Mouse (Mus musculus) layer of hippocampus, adult 18-20 months (tissue): ENCODE results near the gene Mid1. TPM values are rescaled to one million over a fixed set of nuclear protein-coding genes. Genes with fewer than 3 reads are reported as not detected.
A peak's percentile ranks its signal among the peaks of the same experiment; 100 is the strongest.
"Not testable (repeated sequence)": the region's sequence is repeated elsewhere in the genome, so short reads cannot be mapped to it uniquely, and the experiment has no call there.

ENCODE experiments used
- DNase-seq, 2 experiments: peaks; one replicate each; pipeline ENCODE4 v3.0.0; 2022; ENCODE audit warnings: low spot score in 2 of 2
- total RNA-seq, 2 experiments: library from RNA; stranded (reverse); gene quantifications; 2 replicates each; pipeline ENCODE4 v1.2.3; 2021

Gene Mid1
- total RNA-seq, 2 experiments from 2014 or later: 5.8 to 12.4 TPM

GRCm38 (mm10) chrX:169997456-169997853 lies 312.5 kb downstream of the Mid1 start:
- DNase-seq: peak in 1 of 2 experiments; percentile 64

GRCm38 (mm10) chrX:169997854-169998456 lies 313.0 kb downstream of the Mid1 start:
- peak; percentile 90 to 99 for DNase-seq

GRCm38 (mm10) chrX:169998559-169999219 lies 313.7 kb downstream of the Mid1 start:
- DNase-seq: not testable (repeated sequence)

GRCm38 (mm10) chrX:169999226-169999883 lies 314.4 kb downstream of the Mid1 start:
- DNase-seq: not testable (repeated sequence)

- not testable (repeated sequence) for DNase-seq
Measured at GRCm38 (mm10) chrX:169999912-170000641, 315.1 kb downstream of the Mid1 start.

- DNase-seq: not testable (repeated sequence)
Measured at GRCm38 (mm10) chrX:170000642-170001387, 315.8 kb downstream of the Mid1 start.

- not testable (repeated sequence) for DNase-seq
Measured at GRCm38 (mm10) chrX:170001388-170001695, 316.3 kb downstream of the Mid1 start.

GRCm38 (mm10) chrX:170002510-170003197 lies 317.7 kb downstream of the Mid1 start:
- not testable (repeated sequence) for DNase-seq

GRCm38 (mm10) chrX:170003536-170003935 lies 318.5 kb downstream of the Mid1 start:
- DNase-seq: not testable (repeated sequence)

- not testable (repeated sequence) for DNase-seq
Measured at GRCm38 (mm10) chrX:170004236-170004635, 319.2 kb downstream of the Mid1 start.

- DNase-seq: not testable (repeated sequence)
Measured at GRCm38 (mm10) chrX:170004793-170005192, 319.8 kb downstream of the Mid1 start.

GRCm38 (mm10) chrX:170005194-170005593 lies 320.2 kb downstream of the Mid1 start:
- DNase-seq: not testable (repeated sequence)

- not testable (repeated sequence) for DNase-seq
Measured at GRCm38 (mm10) chrX:170005695-170006297, 320.8 kb downstream of the Mid1 start.

GRCm38 (mm10) chrX:170006694-170007247 lies 321.8 kb downstream of the Mid1 start:
- not testable (repeated sequence) for DNase-seq

- not testable (repeated sequence) for DNase-seq
Measured at GRCm38 (mm10) chrX:170007375-170008178, 322.6 kb downstream of the Mid1 start.

- not testable (repeated sequence) for DNase-seq
Measured at GRCm38 (mm10) chrX:170008179-170008467, 323.1 kb downstream of the Mid1 start.

- DNase-seq: not testable (repeated sequence)
Measured at GRCm38 (mm10) chrX:170008584-170008983, 323.6 kb downstream of the Mid1 start.

- DNase-seq: peak; percentile 67 to 92
Measured at GRCm38 (mm10) chrX:170009016-170009750, 324.2 kb downstream of the Mid1 start, which contains the start of gene Gm21887. Gene Gm21887, plus strand, starts transcription at chrX:170009659.
